Mouse (Mus musculus) thymus, postnatal 36 days (tissue): ENCODE data around the gene Ric3.

ENCODE experiments used
- DNase-seq, 2 experiments: peaks; one replicate each; pipeline ENCODE4 v3.0.0; 2022; ENCODE audit warnings: mixed read lengths in 2 of 2

The Ric3 gene

GRCm38 (mm10) chr7:108993881-108994291 is 89.2 kb downstream of the Ric3 start:
- no peak for DNase-seq

DNA sequence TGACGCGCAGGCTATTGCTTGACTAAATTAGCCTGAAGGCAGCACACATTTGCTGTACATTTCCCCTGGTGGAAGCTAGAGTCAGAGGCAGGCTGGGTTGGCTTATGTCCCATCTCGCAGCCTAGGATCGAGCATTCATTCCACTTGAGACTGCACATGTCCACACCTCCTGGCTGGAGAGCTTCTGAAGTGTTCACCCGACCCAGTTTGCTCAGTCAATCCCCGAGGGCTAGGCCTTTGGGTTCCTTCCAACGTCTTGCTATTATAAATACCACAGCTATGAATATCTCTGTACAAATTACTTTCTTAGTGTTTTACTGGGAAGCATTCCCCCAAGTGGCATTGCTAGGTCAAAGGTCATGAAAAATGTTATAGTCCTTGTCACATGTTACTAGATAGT is 89.9 kb downstream of the Ric3 start:
- DNase-seq, result no peak

DNA sequence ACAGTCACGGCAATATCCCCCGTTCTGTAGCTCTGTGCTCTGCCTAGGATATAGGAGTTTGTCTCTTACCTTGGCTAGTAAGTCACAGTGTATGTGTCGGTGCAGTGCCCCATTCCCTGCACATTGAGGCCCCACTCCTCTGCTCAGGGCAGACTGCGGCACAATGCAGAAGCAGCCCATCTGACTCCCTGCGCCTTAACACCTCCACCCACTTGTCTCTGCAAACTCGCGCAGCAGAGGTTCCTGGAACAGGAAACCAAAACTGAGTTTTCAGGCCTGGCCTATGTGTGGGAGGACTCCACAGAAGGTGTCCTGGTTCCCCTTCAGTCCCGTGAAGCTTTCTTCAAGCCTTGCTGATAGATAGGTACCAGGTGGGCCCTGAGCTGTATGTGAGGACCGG is 91.9 kb downstream of the Ric3 start:
- DNase-seq, result no peak

DNA sequence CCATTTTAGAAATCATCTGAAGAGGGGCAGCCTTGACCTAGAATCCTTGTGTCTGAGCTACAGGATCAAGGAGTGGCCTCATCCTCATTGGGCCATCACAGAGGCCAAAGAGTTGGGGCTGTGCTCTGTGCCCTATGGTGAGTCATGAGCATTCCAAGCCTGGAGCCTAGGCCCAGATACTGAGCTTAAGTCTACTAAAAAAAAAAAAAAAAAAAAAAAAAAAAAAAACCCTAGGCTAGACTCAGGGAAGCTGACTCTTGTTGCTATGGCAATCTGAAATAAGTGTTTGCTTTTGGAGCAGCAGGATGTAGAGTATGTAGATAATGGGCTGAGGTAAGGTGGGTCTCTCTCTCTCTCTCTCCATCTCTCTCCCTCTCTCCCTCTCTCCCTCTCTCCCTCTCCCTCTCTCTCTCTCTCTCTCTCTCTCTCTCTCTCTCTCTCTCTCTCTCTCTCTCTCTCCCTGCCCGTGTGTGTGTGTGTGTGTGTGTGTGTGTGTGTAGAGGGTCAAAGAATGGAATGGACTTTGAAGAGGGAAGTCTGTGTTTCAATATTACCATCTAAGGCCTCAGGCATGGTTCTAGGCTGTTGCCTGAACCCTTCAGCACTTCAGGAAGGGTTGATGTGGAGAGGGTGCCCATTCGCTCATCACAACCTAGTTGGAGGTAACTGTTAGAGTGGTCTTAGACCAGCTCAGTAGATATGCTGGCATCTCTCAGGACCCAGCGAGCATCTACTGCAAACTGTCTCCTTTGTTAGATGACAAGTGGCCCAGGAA is 97.0 kb downstream of the Ric3 start:
- DNase-seq, result no peak
